Mouse (Mus musculus) embryonic facial prominence, embryonic 12.5 days (tissue): ENCODE measurements around the gene Arfgap2. TPM values are rescaled to one million over a fixed set of nuclear protein-coding genes. Genes with fewer than 3 reads are reported as not detected.

Experiments used
- ATAC-seq: fragments of 200-750 bp; cut with Nextera tagmentation; 2 replicates; pipeline ENCODE4 v1.8.0; 2017; ENCODE audit not compliant: insufficient number of reproducible peaks, insufficient read depth, low FRiP score, low TSS enrichment
- H3K27ac ChIP-seq: fragments of 300-500 bp; sonication (generic); 2 replicates; pipeline ENCODE4 v1.5.1; 2016; ENCODE audit warnings: mild to moderate bottlenecking
- H3K27me3 ChIP-seq: fragments of 300-500 bp; sonication (generic); 2 replicates; pipeline ENCODE4 v1.6.1; 2016; ENCODE audit warnings: mild to moderate bottlenecking, moderate library complexity
- H3K36me3 ChIP-seq: fragments of 300-500 bp; sonication (generic); 2 replicates; pipeline ENCODE4 v1.6.1; 2016; ENCODE audit warnings: mild to moderate bottlenecking
- H3K4me1 ChIP-seq: fragments of 300-500 bp; sonication (generic); 2 replicates; pipeline ENCODE4 v1.6.1; 2016
- H3K4me2 ChIP-seq: fragments of 300-500 bp; sonication (generic); replicated peaks from 2 replicates; pipeline ENCODE4 v1.6.1; 2016; ENCODE audit warnings: mild to moderate bottlenecking, moderate library complexity
- H3K4me3 ChIP-seq: fragments of 300-500 bp; sonication (generic); 2 replicates; pipeline ENCODE4 v1.5.1; 2016; ENCODE audit warnings: mild to moderate bottlenecking
- H3K9ac ChIP-seq: fragments of 300-500 bp; sonication (generic); 2 replicates; pipeline ENCODE4 v1.6.1; 2016; ENCODE audit warnings: mild to moderate bottlenecking, moderate library complexity
- H3K9me3 ChIP-seq: fragments of 300-500 bp; sonication (generic); 2 replicates; pipeline ENCODE4 v1.6.1; 2016; ENCODE audit warnings: mild to moderate bottlenecking, moderate library complexity
- WGBS: fragments of 180-500 bp; shearing (Covaris S2); methylation state at CpG from one replicate; pipeline ENCODE4 v1.1.7; 2016; 5-methylcytosine and 5-hydroxymethylcytosine counted together
- polyA plus RNA-seq: library from polyadenylated mRNA; unstranded; fragments of >200 nt; fragmentation: Nextera tagmentation; extraction: Ambion mirVana; gene quantifications from 2 replicates; pipeline ENCODE4 v1.2.1, GENCODE M21; 2016

The Arfgap2 gene
- polyA plus RNA-seq, 1 experiment from 2014 or later, result 95.9 TPM

DNA sequence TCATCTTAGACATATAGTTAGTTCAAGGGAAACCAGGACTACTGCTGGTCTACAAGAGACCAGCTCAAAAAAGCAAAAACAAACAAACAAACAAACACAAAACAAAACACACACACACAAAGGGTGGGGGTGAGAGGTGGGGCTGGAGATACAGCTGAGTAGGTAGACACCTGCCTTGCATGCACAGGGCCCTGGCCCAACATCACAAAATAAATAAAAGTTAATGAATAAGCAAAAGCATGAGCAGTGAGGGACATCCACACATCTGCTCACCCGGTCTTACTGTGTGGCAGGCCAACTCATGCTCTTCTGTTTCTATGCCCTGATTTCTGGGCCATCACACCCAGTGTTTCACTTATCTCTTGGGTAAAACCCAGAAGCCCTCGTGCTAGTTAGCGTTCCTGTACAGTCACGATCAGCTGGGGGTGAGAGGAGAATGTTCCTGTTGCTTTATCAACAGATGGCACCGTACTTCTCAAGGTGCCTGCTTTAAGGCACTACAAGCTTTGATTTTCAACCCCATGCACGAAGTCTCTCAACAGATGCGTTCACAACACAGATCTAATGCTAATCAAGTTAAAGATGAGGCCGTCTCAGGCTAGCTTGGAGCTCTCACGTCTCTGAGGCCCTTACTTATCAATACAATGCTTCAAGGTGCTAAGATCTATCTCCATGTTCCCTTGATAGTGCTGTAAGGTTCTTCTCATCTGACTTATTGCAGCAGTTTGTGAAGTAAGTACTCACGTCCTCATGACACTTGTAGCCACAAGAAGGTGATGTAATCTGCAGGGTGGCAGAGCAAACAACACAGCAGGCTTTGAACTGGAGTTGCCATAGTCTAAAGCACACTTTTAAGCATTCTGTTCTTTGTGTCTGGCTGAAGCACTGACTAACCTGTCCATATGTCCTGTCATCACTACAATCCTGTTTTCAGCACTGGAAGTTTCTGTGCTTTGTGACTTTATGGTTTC is 56.1 kb downstream of the Arfgap2 start:
- H3K4me3 ChIP-seq, result no peak overlapping the region
- no peak overlapping the region for H3K4me2 ChIP-seq
- H3K36me3 ChIP-seq, result 0 out of 2 replicates have a peak, but pooled peaks cover 4% of the 10 kb centered on the region
- ATAC-seq, result no peak
- 90% methylated on average over 10 of the region's 10 CpGs for WGBS
- H3K9ac ChIP-seq, result no peak overlapping the region
- no peaks in the 10 kb centered on the region for H3K4me1 ChIP-seq
- no peaks in the 10 kb centered on the region for H3K9me3 ChIP-seq
- no peak overlapping the region for H3K27ac ChIP-seq
- no peaks in the 10 kb centered on the region for H3K27me3 ChIP-seq

GRCm38 (mm10) chr2:91321923-91322322 is 57.1 kb downstream of the Arfgap2 start:
- Histone ChIP-seq H3K36me3 (no peaks in the 10 kb centered on the region), H3K4me2 (no peak overlapping the region), H3K4me1 (0 out of 2 replicates have a peak, but pooled peaks cover 1% of the 10 kb centered on the region), H3K27ac (no peak overlapping the region), H3K27me3 (no peaks in the 10 kb centered on the region), H3K9me3 (no peaks in the 10 kb centered on the region), H3K4me3 (no peak overlapping the region), H3K9ac (no peak overlapping the region)
- no peak for ATAC-seq
- 92% methylated on average over 2 of the region's 2 CpGs for WGBS

DNA sequence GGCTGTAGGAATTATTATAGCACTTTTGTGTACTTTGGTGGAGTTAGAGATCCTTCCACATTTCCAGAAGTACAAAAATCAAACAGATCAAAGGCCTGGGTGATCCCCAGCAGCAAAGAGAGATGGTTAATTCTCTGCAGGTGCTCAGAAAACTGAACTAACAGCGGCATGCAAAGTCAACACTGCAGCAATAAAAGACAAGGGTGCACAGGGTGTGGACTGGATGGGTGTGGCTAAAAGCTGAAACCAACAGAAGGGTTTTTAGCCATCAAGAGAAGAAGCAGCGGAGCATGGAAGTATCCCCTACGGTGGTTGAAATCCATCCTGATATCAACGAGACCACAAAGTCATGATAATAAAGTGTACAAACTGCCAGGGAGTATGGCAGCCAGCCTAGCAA is 57.7 kb downstream of the Arfgap2 start:
- no peaks in the 10 kb centered on the region for H3K27me3 ChIP-seq
- ATAC-seq, result no peak

DNA sequence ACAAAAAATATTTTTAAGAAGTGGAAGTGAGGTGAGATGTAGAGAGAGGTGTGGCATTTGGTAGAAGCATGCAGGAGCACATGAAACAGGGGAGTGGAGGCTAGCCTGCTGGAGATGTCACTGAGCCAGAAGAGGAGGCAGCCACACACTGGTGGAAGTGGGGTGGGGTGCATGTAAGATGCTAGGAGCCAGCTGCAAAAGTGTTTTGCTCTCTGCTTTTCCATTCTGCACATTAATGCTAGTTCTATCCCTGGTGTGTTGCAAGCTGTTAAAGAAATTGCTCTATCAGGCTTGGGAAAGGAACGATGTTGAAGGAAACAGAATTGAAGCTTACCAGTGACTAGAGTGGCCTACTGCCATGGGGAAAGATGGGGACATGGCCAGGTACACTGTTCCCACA is 59.6 kb downstream of the Arfgap2 start:
- no peak overlapping the region for H3K4me3 ChIP-seq
- no peak overlapping the region for H3K4me2 ChIP-seq
- H3K36me3 ChIP-seq, result no peaks in the 10 kb centered on the region
- no peaks in the 10 kb centered on the region for H3K9me3 ChIP-seq
- ATAC-seq, result no peak
- 0 out of 2 replicates have a peak overlapping the region, but pooled peaks have one; percentile 4 for H3K27ac ChIP-seq
- H3K9ac ChIP-seq, result no peak overlapping the region
- H3K4me1 ChIP-seq, result 0 out of 2 replicates have a peak, but pooled peaks cover 8% of the 10 kb centered on the region
- H3K27me3 ChIP-seq, result no peaks in the 10 kb centered on the region
- 86% methylated on average over 1 of the region's 1 CpGs for WGBS

More for the DNA sequence above, 57.7 kb downstream of the Arfgap2 start:
- no peak overlapping the region for H3K9ac ChIP-seq
- no peaks in the 10 kb centered on the region for H3K36me3 ChIP-seq
- no peak overlapping the region for H3K4me2 ChIP-seq
- H3K9me3 ChIP-seq, result no peaks in the 10 kb centered on the region
- no peak overlapping the region for H3K4me3 ChIP-seq
- 78% methylated on average over 4 of the region's 4 CpGs for WGBS
- H3K4me1 ChIP-seq, result 0 out of 2 replicates have a peak, but pooled peaks cover 3% of the 10 kb centered on the region
- H3K27ac ChIP-seq, result no peak overlapping the region

GRCm38 (mm10) chr2:91324761-91325421 is 60.1 kb downstream of the Arfgap2 start:
- no peaks in the 10 kb centered on the region for H3K9me3 ChIP-seq
- 66% methylated on average over 15 of the region's 15 CpGs for WGBS
- H3K4me2 ChIP-seq, result no peak overlapping the region
- ATAC-seq, result no peak
- H3K9ac ChIP-seq, result no peak overlapping the region
- H3K36me3 ChIP-seq, result no peaks in the 10 kb centered on the region
- H3K27me3 ChIP-seq, result no peaks in the 10 kb centered on the region
- 0 out of 2 replicates have a peak, but pooled peaks cover 8% of the 10 kb centered on the region for H3K4me1 ChIP-seq
- 0 out of 2 replicates have a peak overlapping the region, but pooled peaks have one; percentile 4 for H3K27ac ChIP-seq
- no peak overlapping the region for H3K4me3 ChIP-seq

Other genes with a start within 250 kb of the Arfgap2 start
- gene Rapsn, start 229.4 kb upstream of the Arfgap2 start, polyA plus RNA-seq, result 6.6 and 8.3 TPM in 2 replicates
- gene Psmc3, start 211.0 kb upstream of the Arfgap2 start, polyA plus RNA-seq, result 307 and 326 TPM in 2 replicates
- 41.9 and 44.9 TPM in 2 replicates for gene Slc39a13, start 194.6 kb upstream of the Arfgap2 start, polyA plus RNA-seq
- gene Spi1, start 182.6 kb upstream of the Arfgap2 start, polyA plus RNA-seq, result 4.0 and 4.9 TPM in 2 replicates
- 0.09 and 0.31 TPM in 2 replicates for gene Mybpc3, start 146.8 kb upstream of the Arfgap2 start, polyA plus RNA-seq
- gene Madd, start 81.1 kb upstream of the Arfgap2 start, polyA plus RNA-seq, result 17.5 and 18.1 TPM in 2 replicates
- 1.1 and 1.3 TPM in 2 replicates for gene Nr1h3, start 62.1 kb upstream of the Arfgap2 start, polyA plus RNA-seq
- 32.0 and 32.6 TPM in 2 replicates for gene Acp2, start 62.1 kb upstream of the Arfgap2 start, polyA plus RNA-seq
- 17.5 and 18.1 TPM in 2 replicates for gene Ddb2, start 28.0 kb upstream of the Arfgap2 start, polyA plus RNA-seq
- gene Pacsin3, start 9.0 kb upstream of the Arfgap2 start, polyA plus RNA-seq, result 39.9 and 40.9 TPM in 2 replicates
- gene 1110051M20Rik, start 179.7 kb downstream of the Arfgap2 start, polyA plus RNA-seq, result 71.3 and 80.1 TPM in 2 replicates
- 7.9 and 8.2 TPM in 2 replicates for gene Lrp4, start 192.5 kb downstream of the Arfgap2 start, polyA plus RNA-seq